Mouse (Mus musculus) left cerebral cortex, adult 2 months (tissue): ENCODE measurements around the gene Xpa. TPM values are rescaled to one million over a fixed set of nuclear protein-coding genes. Genes with fewer than 3 reads are reported as not detected.

Experiments used
- DNase-seq, 2 experiments: peaks; one replicate each; pipeline ENCODE4 v3.0.0; 2021 to 2022; ENCODE audit warnings: low spot score in 2 of 2, mixed read lengths in 1 of 2; ENCODE audit errors: extremely low spot score in 1 of 2
- H3K27ac ChIP-seq: fragments of 200-600 bp; 2 replicates; pipeline ENCODE4 v1.8.1; 2022
- H3K4me3 ChIP-seq: fragments of 200-600 bp; 2 replicates; pipeline ENCODE4 v1.8.1; 2022
- CTCF ChIP-seq: fragments of 200-600 bp; IDR thresholded peaks from 2 replicates; pipeline ENCODE4 v1.8.1; 2022; ENCODE audit warnings: antibody characterized with exemption, mild to moderate bottlenecking, moderate library complexity
- intact Hi-C: fragments of 180-260 bp; cut with DNase I; formaldehyde crosslinking; loops from one replicate; pipeline ENCODE4 v1.15.1; 2025
- total RNA-seq, 2 experiments: library from RNA; stranded (reverse); gene quantifications; 2 replicates each; pipeline ENCODE4 v1.2.3; 2021

Gene Xpa
- total RNA-seq, 2 experiments from 2014 or later, result 11.9 to 13.5 TPM

GRCm38 (mm10) chr4:46116544-46117175, 79.5 kb downstream of the Xpa start:
- Histone ChIP-seq H3K27ac (no peak overlapping the region), H3K4me3 (no peak overlapping the region)
- no peak for TF ChIP-seq CTCF
- DNase-seq, result no peak
- intact Hi-C loops, result no loop called here

GRCm38 (mm10) chr4:46115308-46115707, 80.8 kb downstream of the Xpa start:
- intact Hi-C loops, result no loop called here
- Histone ChIP-seq H3K4me3 (no peak overlapping the region), H3K27ac (no peak overlapping the region)
- peak; percentile 25 for TF ChIP-seq CTCF
- no peak for DNase-seq

GRCm38 (mm10) chr4:46111361-46111760, 84.8 kb downstream of the Xpa start:
- no peak for DNase-seq
- intact Hi-C loops, result no loop called here
- no peak for TF ChIP-seq CTCF
- Histone ChIP-seq H3K27ac (no peak overlapping the region), H3K4me3 (no peak overlapping the region)

DNA sequence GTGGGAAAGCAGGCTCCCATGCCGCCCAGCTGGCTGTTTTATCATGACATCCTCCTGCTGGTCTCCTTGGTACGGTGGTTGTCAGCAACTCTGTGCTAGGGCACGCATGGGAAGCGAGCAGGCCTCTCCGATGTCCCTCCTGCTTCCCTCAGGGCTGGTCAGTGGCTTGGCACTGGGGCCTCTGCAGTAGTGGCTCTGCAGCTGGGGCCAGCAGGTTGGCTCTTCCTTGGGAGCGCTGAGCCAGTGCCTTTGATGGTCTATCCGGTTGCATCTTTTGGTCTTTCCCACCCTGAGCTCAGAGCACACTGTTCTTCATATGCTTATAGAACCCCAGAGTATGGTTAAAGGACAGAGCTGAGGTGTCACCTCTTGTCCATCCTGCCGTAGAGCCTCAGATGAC, 86.0 kb downstream of the Xpa start:
- no peak for TF ChIP-seq CTCF
- Histone ChIP-seq H3K27ac (no peak overlapping the region), H3K4me3 (no peak overlapping the region)
- no peak for DNase-seq
- intact Hi-C loops, result no loop called here

Other genes starting within 250 kb of the Xpa start
- 10 to 100 TPM; 26.5 to 31.5 TPM for gene Tdrd7, start 231.0 kb downstream of the Xpa start, total RNA-seq
- 10 to 100 TPM; 45.5 to 49.1 TPM for gene Tmod1, start 157.4 kb downstream of the Xpa start, total RNA-seq
- 10 to 100 TPM; 47.4 to 49.5 TPM for gene Ncbp1, start 57.7 kb downstream of the Xpa start, total RNA-seq
- gene Tstd2, start 57.6 kb downstream of the Xpa start, total RNA-seq, result 10 to 100 TPM; 17.8 to 18.6 TPM
- not detected for gene Foxe1, start 147.3 kb upstream of the Xpa start, total RNA-seq
- gene Trmo, start 193.1 kb upstream of the Xpa start, total RNA-seq, result 1 to 10 TPM; 3.6 to 4.6 TPM
- not detected for gene Hemgn, start 217.2 kb upstream of the Xpa start, total RNA-seq